Mouse (Mus musculus): ENCODE data around the gene Acta2.

GRCm38 (mm10) chr19:34265604-34266193 lies 10.3 kb upstream of the Acta2 start:
- TF ChIP-seq CTCF (conservative IDR thresholded peaks at IDR 0.05; ENCODE audit: insufficient read depth, insufficient read length, low read depth, low read length) (no peak), POLR2A (IDR thresholded peaks at IDR 0.05; ENCODE audit: low read depth, low read length) (no peak)

Data from kidney, adult 2 months (tissue).